Mouse (Mus musculus) A20 (cell line): ENCODE results near the gene Ropn1l.
A peak's percentile ranks its signal among the peaks of the same experiment; 100 is the strongest.

ENCODE experiments used
- DNase-seq: peaks from one replicate; pipeline ENCODE4 v3.0.0-alpha.2; 2011; ENCODE audit warnings: low read depth, low spot score

Gene Ropn1l

DNA sequence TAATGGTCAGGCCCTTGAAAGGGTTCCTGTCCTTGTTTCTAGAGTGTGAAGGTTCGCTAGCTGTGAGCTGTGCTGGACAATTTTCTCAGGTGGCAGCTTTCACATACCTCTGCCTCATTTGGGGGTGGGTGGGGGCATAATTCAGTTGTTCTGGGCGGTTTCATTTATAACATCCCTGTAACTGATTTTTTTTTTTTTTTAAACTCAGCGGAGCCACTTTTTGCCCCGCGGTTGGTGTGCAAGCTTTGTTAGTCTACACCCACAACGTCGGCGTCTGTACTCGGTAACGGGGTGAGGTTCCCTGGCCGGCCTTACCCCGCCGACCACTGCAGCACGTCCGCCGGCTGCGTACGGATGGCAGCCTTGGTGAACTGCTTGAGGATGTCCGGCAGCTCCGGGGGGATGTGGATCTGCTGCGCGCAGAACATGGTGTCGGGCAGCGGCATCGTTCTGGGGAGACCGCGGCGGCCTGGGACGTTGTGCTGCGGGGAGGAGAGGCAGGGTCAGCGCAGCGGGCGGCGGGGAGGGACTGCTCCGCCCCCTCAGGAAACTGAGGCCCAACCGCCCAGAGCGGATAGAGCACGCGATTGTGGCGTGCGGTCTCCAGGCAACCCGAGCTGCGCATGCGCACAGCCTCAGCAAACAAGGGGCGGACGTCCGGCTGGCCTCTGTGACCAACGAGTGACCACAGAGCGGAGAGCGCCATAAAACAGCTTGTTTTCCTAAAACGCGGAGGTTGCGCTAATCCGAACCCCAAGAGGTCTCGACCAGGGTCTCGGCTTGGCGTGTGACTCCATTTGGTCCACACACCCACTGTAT is at the start of gene Ropn1l:
Gene Ropn1l, minus strand, starts transcription at position 640 of the 819 bp plus-strand sequence.
- DNase-seq, result peak; percentile 95

DNA sequence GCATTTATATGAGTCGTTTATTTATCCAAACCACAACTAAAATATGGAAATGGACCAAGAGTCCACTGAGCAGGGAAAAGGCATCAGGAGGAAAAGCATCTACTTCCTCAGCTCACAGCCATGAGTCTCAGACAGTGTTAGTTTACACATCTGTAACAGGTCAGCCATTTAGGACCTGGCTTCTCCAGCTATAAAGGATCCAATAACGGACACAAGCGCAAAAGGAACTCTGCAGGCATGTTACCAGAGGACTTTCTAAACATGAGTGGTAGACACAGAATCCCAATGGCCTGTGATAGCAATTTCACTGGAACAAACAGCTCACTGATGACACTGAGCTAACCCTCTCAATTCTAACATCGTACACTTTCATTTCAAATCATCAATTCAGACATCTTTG is 49.5 kb upstream of the Ropn1l start:
- DNase-seq, result no peak

DNA sequence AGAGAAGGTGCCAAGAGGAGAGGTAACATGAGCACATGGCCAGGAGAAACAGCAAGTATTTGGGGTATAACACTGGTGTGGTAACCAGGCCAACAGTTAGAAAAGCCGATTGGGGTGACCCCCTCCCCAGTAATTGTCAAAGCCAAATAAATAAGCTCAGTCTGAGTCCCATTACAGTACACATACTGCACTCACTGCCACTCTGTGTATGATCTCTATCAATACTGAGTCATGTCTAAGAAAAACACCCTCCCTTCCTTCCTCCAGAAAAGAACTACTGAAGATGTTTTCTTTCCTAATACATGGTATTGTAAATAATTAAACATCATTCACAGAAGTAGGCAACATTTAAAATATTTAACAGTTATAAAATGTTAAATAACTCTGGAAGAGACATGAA is 48.8 kb upstream of the Ropn1l start:
- DNase-seq, result no peak

DNA sequence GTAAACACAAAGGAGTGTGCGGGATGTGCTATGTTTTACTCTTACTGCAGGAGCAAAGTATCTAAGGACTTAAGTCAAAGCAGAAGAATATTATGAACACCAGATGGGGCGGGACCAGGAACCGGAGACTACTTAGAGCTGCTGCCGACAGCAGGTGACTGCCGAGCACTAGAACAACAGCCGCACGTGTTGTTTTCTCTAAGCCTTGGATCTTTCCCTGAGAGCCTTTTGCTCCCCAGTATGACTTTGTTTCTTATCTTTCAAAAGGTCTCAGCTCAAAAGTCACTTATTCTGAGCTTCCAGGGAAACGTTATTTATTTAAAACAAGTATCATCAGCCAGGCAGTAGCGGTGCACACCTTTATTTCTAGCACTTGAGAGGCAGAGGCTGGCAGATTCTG is 41.3 kb upstream of the Ropn1l start:
- DNase-seq, result no peak

DNA sequence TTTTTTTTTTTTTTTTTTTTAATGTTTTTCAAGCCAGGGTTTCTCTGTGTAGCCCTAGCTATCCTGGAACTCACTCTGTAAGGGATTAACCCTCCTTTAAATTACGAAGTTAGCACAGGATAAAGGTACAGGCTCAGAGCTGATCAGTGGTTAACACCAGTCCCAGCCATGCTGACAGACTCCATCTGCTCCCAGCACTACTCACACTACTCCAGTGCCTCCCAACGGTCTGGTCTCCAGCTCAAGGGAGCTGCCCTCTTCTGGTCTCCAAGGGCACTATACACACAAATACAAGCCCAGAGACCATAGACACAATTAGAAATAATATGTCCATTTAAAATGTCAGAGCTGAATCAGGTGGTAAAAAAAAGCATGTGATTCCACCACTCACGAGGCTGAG is 40.8 kb upstream of the Ropn1l start:
- no peak for DNase-seq

DNA sequence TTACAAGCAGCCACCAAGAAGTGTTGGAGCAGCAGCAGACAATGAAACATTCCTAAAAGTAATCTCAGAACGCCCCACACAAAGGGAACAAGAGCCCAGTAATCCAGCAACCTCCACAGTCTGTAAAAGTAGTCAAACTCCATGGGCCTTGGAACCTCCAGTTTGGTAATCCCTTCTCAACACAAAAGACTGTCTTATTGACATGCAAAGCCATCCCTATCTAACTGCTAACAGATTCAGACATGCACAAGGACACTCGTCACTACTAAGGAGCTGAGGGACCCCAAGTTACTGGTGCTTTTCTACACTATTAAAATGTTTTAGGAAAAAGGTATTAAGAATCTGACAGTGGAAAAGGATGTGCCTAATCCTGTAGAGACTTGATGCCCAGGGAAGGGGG is 33.9 kb upstream of the Ropn1l start:
- no peak for DNase-seq

DNA sequence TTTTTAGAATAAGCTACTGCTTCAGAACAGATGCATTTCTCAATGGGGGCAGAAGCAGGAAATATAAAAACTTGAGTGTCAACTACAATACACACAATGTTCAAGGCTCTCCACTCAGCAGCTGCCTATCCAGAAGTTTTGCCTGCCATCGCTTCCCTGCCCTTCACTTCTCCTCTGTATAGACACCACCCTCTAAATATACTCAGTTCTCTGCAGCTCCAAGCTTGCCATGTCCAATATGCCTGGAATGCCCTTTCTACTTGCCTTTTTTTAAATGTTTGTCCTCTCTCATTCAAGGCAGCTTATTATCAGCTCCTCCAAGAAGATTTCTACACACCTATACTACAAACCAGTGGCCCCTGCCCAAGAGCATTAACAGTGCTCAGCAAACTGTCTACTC is 23.1 kb upstream of the Ropn1l start:
- DNase-seq, result no peak

DNA sequence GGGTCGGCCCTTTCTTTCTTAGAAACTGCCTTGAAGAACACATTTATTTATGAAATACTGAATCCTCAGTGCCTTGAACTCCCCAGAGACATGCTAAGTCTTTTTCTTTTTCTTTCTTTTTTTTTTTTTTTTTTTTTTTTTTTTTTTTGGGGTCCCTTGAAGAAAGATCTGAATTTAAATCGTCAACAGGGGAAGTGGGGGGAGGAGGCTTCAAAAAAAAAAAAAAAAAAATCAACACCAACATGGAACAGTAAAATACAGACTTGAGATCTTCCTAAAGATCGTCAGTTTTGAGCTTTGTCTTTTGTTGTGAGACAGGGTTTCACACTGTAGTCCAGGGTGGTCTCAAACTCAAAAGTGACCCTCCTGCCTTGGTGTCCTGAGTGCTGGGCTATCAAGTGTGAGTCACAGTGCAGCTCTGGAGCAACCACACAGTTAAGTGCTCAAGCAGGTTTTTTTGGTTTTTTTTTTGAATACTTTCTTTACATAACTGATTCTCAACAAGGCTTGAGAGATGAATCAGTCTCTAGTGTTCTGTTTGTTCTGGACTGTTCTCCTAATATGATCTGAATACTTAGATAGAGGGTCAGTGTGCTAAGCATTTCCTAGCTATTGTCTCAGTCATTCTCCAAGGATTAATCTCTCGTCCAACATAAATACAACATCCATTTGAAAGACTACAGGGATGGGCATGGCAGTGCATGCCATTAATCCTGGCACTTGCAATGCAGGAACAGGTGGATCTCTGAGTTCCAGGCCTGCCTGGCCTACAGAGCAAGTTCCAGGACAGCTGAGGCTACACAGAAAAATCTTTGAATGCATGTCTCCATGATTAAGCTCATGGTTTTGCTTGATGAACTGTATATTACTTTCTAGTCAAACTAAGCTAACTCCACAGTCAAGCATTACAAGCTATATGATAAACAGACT is 19.4 kb upstream of the Ropn1l start:
- DNase-seq, result no peak

DNA sequence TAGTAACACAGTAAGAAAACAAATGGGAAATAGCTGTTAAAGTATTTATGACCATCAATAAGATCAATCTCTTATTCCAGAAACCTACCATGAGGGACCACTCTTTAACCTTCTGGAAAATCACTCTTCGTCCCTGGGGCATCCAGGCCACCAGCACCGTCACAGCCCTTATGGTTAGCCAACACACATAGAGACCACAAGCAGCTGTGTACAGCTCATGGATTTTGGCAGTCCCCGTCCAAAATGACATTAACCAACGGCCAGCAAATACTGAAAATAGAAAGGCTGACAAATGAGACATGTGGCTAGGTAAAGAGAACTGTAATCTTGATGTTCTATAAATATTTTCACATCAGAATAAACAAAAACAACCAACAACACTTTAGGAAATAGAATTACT is 18.0 kb upstream of the Ropn1l start:
- no peak for DNase-seq

DNA sequence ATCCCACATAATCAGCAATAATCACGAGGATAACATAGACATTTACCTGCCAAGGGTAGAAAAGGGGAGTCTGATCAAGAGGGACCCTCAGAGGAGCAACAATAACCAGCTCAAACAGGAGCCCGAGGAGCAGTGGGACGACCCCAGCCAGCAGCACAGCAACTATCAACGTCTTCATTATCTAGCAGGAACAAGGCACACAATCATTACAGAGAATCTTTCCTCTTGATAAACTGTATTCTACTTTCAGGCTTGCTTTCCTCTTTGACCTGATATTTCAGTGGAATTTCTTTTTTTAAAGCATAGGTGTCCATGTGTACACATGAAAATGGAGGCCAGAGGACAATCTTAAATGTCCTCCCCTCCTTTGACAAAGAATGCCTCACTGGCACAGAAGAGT is 16.0 kb upstream of the Ropn1l start:
- DNase-seq, result no peak

DNA sequence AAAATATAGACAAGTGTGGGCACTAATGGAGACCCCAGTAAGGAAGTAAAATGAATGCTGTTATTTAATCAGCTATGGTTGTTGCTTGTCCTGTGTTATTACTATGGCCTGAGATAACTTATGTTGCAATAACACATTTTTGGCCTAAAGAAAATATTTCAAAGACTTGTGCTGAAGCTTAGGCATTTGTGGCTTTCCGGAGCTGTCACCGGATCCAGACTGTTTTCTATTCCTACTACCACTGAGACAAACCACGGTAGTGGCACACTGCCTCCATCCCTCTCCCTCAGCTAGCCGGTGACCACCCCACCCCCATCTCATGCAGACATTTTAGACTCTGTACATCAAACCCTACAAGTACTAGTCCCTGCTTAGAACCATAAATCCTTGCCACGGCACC is 15.3 kb upstream of the Ropn1l start:
- no peak for DNase-seq

DNA sequence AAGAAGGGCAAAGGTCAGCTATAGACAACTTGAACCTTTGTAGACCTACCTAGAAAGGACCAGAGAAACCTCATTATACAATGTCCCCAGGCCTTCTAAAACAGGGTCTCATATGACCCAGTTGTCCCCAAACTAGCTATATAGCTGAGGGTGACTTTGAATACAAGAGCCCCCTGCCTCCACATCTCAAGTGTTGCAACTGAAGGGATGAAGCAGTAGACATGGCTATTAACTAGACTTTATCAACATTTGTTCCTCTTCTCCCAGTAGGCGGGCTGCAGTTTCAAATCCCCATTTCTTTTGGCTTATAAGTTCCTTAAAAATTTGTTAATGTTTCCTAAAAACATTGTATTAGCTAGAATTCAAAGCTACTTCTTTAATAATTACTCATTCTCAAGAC is 13.2 kb upstream of the Ropn1l start:
- no peak for DNase-seq

DNA sequence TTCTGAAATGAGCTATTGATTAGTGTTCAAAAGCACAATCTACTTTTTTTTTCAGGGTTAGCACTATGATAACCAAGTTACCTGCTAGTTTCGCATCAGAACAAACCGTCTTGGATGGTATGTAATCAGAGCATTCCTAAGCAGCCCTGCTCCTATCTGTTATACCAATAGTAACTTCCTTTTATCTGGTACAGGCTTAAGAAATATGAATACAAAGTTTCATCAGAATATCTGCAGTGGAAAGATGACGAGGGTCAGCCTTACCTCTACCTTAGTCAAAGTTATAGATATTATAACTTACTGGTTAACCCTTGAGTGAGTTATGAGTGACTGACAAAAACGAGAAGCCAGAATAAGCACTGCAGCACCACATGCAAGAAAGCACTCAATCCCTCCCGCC is 12.8 kb upstream of the Ropn1l start:
- DNase-seq, result no peak

DNA sequence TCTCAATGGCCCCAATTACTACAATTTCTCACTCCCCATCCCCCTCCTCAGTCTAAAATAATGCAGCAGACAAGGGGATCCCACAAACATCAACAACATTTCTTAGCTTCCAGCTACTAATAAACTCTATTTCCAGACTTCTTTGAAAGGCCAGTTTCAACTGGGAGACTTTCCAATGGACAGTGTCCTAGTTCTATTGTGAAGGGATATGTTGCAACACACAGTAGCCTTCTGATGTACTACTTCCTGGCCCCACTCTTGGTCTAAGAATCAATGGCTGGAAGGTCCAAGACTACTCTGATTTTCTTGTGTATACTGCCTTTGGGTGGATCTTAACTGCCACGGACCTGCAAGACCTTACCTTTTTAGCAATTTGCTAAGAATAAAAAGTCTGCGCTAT is 12.3 kb upstream of the Ropn1l start:
- DNase-seq, result no peak

DNA sequence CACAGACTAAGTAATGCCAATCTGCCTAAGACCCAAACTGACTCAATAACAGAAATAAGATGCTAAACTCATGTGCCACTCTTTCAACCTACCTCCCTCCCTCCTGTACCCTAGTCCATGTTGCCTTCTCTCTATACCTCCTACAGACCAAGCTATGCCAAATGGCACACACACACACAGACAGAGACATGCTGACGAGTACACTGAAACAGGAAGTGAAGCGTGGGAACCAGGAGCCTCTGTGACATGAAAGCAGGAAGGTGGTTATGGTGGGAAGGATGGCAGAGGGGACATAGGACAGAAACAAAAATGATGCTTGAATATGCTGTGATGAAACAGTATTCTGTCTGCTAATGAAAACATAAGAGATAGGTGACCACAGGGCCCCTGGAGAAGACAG is 7.0 kb upstream of the Ropn1l start:
- DNase-seq, result no peak

DNA sequence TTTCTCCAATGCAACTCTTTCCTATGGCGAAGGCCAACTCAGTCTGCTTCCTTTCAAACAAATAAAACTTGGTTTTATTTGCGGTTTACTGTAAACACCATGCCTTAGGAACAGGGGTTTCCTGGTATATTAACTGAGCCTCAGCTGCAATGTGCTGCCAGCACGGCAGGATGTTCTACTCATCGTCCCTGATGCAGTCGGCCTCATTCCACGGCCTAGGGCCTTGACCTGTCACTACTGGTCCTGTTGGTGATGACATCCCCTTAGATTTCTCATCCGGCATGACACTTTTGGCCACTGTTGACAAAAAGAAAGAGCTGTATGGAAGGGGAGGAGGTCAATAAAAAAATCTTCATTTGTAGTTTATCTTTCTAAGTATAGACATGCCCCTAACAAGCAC is 4.5 kb upstream of the Ropn1l start:
- DNase-seq, result no peak

DNA sequence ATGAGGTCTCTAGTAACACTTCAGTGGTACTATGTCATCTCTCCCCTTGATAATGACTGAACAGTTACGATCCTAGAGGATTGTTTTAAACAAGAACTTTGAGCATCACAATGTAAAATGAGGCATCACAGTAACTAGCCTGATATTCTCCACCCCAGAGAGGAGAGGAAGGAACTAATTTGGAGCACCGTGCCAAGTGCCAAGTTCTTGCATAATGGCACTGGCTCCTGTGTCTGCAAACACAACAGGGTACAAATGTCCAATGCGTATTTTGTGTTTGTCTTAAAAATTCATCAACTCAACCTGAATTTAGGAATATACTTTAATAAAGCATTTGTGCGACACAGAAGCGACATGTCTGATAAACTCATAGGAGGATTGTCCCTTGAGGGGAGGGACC is 2.8 kb upstream of the Ropn1l start:
- no peak for DNase-seq

DNA sequence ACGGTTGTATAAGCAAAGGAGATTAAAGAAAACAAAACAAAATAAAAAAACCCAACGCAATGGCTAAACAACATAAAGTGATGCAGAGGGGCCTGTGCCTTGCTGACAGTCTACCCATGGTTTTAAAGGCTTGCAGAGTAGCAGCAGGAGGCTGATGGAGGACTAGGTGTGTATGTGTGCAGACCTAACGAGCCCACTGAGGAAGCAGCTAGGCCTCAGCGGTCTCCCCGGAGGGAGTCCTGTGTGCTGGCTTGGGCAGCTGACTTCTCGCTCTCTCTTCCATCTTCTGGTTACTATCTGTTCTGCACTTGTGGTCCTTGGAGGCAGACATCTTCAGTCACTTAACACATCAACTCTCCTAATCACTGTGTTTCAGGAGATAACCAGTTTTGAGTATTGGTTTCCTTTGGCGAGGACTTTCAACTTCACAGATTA is 1.3 kb upstream of the Ropn1l start:
- DNase-seq, result no peak

DNA sequence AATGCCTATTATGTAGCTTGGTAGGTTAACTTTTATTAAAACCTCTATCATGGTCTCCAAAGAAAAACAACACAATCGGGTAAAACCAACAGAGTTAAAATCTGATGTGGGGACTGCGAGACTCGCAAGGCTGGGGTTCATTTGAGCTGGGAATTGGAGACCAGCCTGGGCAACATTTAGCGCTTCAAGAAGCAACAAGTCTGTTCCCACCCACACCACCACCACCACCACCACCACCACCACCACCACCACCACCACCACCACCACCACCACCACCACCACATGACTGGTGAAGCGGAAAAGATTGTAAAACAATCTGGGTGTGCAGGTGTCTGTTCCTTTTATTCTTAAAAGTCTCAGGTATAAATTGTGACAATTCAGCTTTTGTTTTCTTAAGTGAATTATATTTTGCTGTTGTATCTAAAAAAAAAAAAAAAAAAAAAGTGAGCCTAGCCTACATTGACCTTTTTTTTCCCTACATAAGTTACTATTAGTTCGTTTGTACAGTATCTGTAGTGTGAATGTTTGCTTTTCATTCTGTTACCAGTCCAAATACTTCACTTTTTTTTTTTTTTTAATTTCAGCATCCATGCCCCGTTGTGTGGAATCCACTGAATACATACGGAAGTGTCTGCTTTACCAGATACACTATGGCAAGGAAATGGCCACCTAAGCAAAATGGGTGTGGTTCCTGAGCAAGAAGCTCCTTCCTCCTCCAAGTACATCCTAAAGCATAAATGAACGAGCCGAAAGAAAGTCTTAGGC is 741 bp upstream of the Ropn1l start:
- no peak for DNase-seq

DNA sequence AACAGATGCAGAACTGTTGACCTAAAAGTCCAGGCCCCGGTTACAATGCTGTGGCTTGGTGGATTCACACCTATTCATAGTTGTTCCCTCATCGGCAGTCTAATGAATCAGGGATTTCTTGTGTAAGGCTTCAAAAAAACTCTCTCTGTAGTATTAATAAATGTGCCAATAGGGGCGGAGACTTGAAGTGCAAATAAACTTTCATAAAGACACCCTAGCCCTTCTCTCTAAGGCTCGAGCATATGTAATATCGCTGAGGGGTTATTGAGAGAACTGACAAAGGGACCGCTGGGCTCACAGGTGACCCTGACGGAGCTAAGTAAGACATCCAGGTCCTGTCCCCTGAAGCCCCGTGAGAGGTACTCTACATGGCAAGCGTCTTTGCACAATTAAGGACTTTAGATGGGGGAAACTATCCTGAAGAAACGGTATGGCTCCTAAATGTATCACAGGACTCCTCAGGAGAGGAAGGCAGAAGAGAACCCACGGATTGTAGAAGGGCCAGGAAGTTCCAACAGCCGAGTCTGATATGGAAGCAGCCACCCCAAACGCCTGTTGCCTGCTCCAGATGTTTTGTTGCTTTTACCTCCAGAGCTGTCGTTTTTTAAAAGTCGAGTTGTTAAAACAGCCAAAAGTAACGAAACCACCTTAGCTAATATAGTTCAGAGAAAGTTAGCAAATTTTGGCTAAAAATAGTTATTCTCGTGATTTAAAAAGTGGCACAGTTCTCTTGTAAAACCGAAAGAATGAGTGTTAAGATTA is 1.0 kb downstream of the Ropn1l start:
- peak; percentile 52 for DNase-seq

DNA sequence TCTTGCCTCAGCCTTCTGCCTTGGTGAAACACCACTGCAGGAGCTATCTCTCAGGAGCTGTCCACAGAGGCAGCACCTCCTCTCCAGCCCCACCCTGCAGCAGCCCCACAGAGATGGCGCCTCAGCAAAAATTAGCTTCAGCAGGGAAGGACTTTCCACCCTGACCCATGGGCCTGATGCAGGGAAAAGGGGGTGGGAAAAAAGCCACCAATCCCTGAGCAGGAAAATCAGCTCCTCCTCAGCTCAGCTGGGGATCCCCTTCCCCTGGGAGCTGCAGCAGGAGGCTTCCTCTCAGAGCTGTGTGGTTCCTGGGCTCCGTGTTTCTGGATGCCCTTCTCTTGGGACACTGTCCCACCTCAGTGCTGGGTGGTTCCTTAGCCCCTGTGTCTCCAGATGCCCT is 3.8 kb downstream of the Ropn1l start:
- no peak for DNase-seq
